Mouse (Mus musculus) cerebellum, adult 2 months (tissue): Measurements from ENCODE around the gene Rnf126.

Experiments
- CTCF ChIP-seq: fragments of 200-500 bp; IDR thresholded peaks from 2 replicates; pipeline ENCODE4 v1.5.1; 2011; ENCODE audit warnings: low read depth, mild to moderate bottlenecking, control low read depth, low read length, moderate library complexity, borderline replicate concordance; ENCODE audit not compliant: insufficient read depth
- POLR2A ChIP-seq: fragments of 200-500 bp; IDR thresholded peaks from 2 replicates; pipeline ENCODE4 v1.6.1; 2011; ENCODE audit warnings: low read length, control low read depth, borderline replicate concordance; ENCODE audit not compliant: insufficient read depth

DNA sequence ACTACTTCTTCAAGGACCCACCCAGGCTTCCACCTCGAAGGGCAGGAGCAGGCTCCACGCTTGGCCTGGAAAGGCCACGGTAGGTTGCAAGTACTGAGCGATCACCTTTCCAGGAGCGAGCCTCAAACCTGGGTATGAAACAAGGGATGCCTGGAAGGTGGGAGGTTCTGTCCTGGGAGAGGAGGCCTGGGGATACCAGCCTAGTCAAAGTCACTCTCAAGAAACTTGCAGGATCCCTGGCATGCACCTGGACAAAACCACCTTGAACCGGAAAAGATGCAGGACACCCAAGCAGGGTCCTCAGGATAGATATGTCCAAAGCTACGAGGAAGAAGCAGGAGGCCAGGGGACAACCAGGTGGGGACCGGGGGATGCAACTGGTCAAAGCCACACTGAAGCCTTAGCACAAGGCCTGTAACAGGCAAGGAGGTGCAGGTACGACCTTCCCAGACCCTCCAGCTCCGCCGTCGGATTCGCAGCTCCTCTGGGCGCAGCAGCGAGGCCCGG is 698 bp downstream of the Rnf126 start:
- TF ChIP-seq POLR2A (no peak), CTCF (no peak)
